Comparison of ENCODE assay signal across 8 mouse cellular contexts in genomic region chr17:29858764-29859163, GRCm38 (mm10).
DNase-seq lines count a peak whose midpoint lies in the region; ATAC-seq and TF ChIP-seq lines count a peak whose summit lies in the region.

No protein-coding gene starts in this region.

- no peaks in the 10 kb centered on the region for H3K27me3 ChIP-seq in liver, embryonic 13.5 days

- H3K4me3 ChIP-seq in gastrocnemius, adult 2 months: no peak overlapping the region
- H3K4me3 ChIP-seq in liver, embryonic 13.5 days (replicated peaks): no peak overlapping the region

- no peak for ATAC-seq in liver, embryonic 13.5 days (ENCODE audit: low read depth)

- H3K36me3 ChIP-seq in liver, embryonic 13.5 days: no peaks in the 10 kb centered on the region

- H3K4me1 ChIP-seq in liver, embryonic 13.5 days (replicated peaks): peaks cover 84% of the 10 kb centered on the region

- WGBS in liver, embryonic 13.5 days (ENCODE audit: insufficient replicate concordance): 65% methylated on average over 3 of the region's 3 CpGs

- peak; percentile 48 for DNase-seq in gastrocnemius, adult 2 months
- DNase-seq in gastrocnemius, postnatal 25 days: no peak
- DNase-seq in urinary bladder, postnatal 25 days (ENCODE audit: low spot score): peak; percentile 31
- no peak for DNase-seq in urinary bladder, postnatal 10 days (ENCODE audit: low spot score)
- peak; percentile 61 for DNase-seq in liver, embryonic 13.5 days
- peak; percentile 49 for DNase-seq in thymus, postnatal 25 days
- DNase-seq in left cerebral cortex, adult 8-10 months (ENCODE audit: low spot score in 2 of 2): no peak
- DNase-seq in right cerebral cortex, postnatal 36 days (ENCODE audit: low spot score in 2 of 2): no peak

- H3K27ac ChIP-seq in gastrocnemius, adult 2 months: no peak overlapping the region
- peak overlapping the region; percentile 95 for H3K27ac ChIP-seq in liver, embryonic 13.5 days

- peak; percentile 46 for TF ChIP-seq CTCF in gastrocnemius, adult 2 months (IDR thresholded peaks at IDR 0.05)

- peak overlapping the region; percentile 53 for H3K4me2 ChIP-seq in liver, embryonic 13.5 days

- H3K9ac ChIP-seq in liver, embryonic 13.5 days: peak overlapping the region; percentile 52

- intact Hi-C loops in gastrocnemius, adult 2 months (cut with DNase I): no loop called here

- H3K9me3 ChIP-seq in liver, embryonic 13.5 days (replicated peaks): no peaks in the 10 kb centered on the region

Comparison
In these comparisons a context has a peak if more than half of its experiments do, and no peak if none do; other contexts are left out.
1. DNase-seq: peak in gastrocnemius, adult 2 months (single experiment), urinary bladder, postnatal 25 days (single experiment), liver, embryonic 13.5 days (single experiment) and thymus, postnatal 25 days (single experiment); none in gastrocnemius, postnatal 25 days (single experiment), urinary bladder, postnatal 10 days (single experiment), left cerebral cortex, adult 8-10 months (0 of 2) and right cerebral cortex, postnatal 36 days (0 of 2).